Mouse (Mus musculus) embryonic fibroblast, embryonic 13.5 days (primary cell): ENCODE data around the gene Atad2b.

Experiments used
- CTCF ChIP-seq: IDR thresholded peaks from 2 replicates; pipeline ENCODE4 v1.5.1; 2011; ENCODE audit warnings: mild to moderate bottlenecking, control low read depth, low read length, moderate library complexity, borderline replicate concordance; ENCODE audit not compliant: insufficient read depth
- POLR2A ChIP-seq: IDR thresholded peaks from 2 replicates; pipeline ENCODE4 v1.6.1; 2011; ENCODE audit warnings: low read depth, mild to moderate bottlenecking, control low read depth, low read length, moderate library complexity

DNA sequence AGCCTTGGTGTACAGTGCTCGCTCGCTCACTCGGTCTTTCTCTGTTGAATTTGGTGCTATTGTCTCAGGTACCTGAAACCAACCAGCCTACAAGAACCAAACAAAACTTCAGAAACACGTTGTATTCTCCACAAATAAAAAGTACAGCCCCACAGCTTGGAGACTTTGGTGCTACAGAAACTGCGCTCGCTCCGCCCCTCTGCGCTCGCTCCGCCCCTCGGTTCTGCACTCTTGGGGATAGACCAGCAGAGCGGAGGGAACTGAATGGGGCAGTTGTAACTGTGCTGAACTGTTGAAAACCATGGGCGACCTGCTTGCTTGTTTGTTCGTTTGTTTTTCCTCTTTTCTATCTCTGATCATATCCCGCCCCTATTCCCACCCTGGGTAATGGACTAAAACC is 127.0 kb downstream of the Atad2b start:
- TF ChIP-seq CTCF (no peak), POLR2A (no peak)
